ENCODE assay signal across 7 mouse cellular contexts in the genomic region with DNA sequence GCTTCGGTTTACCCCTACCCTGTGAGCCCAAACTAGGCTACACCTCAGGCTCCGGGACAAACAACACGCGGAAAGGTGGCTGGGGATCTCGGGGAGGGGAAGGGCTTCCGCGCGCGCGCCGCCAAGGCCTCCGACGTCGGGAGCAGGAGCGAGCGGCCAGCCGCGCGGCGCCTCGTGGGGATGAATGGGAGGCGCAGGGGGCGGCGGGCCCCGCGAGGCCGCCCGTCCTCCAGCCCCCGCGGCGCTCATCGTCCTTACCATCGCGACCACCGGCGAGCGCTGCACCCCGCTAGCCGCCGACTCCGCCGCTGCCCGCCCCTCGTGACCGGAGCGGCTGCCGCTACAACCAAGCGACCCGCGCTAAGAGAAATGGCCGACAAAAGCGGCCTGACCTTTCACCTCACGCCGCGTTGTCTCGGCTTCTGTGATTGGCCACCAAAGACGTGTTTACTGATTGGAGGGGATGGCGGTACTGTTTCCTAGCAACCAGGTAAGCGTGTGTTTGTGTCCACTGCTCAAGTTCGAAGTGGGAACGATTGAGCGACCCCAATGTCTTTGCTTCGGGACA. TPM values are rescaled to one million over a fixed set of nuclear protein-coding genes. Genes with fewer than 3 reads are reported as not detected.
DNase-seq lines count a peak whose midpoint lies in the region; ATAC-seq lines count a peak whose summit lies in the region.

A gene (minus strand): TSS at position 426 of the 568 bp plus-strand sequence.

- 0 out of 2 replicates have a peak, but pooled peaks cover 8% of the 10 kb centered on the region for H3K4me1 ChIP-seq in intestine, embryonic 15.5 days (replicated peaks)
- H3K4me1 ChIP-seq in midbrain, embryonic 10.5 days: peaks cover 19% of the 10 kb centered on the region

- H3K36me3 ChIP-seq in intestine, embryonic 15.5 days: no peaks in the 10 kb centered on the region
- peaks cover 34% of the 10 kb centered on the region for H3K36me3 ChIP-seq in midbrain, embryonic 10.5 days

- peak; percentile 94 for DNase-seq in adrenal gland, adult 2 months
- peak; percentile 95 for DNase-seq in embryo, embryonic 11.5 days (ENCODE audit: low read depth, low spot score)
- peak; percentile 82 to 91 for DNase-seq in gastrocnemius, postnatal 36 days
- DNase-seq in left cerebral cortex, postnatal 25 days (ENCODE audit: low spot score in 2 of 2): peak; percentile 94 to 97
- peak; percentile 94 for DNase-seq in midbrain, embryonic 10.5 days (ENCODE audit: low spot score)
- DNase-seq in right cerebral cortex, postnatal 4 days: peak; percentile 86

- WGBS in intestine, embryonic 15.5 days: under 1% methylated on average over 63 of the region's 63 CpGs
- WGBS in midbrain, embryonic 10.5 days: under 1% methylated on average over 63 of the region's 63 CpGs

- peak within 1 kb of the TSS; percentile 63 for H3K27ac ChIP-seq in intestine, embryonic 15.5 days
- H3K27ac ChIP-seq in midbrain, embryonic 10.5 days (replicated peaks): peak within 1 kb of the TSS; percentile 98

- H3K9me3 ChIP-seq in intestine, embryonic 15.5 days: no peaks in the 10 kb centered on the region
- no peaks in the 10 kb centered on the region for H3K9me3 ChIP-seq in midbrain, embryonic 10.5 days (replicated peaks)

- H3K9ac ChIP-seq in intestine, embryonic 15.5 days: peak within 1 kb of the TSS; percentile 74

- peak within 1 kb of the TSS; percentile 84 for H3K4me3 ChIP-seq in intestine, embryonic 15.5 days (replicated peaks)
- peak within 1 kb of the TSS; percentile 90 for H3K4me3 ChIP-seq in midbrain, embryonic 10.5 days

- H3K27me3 ChIP-seq in intestine, embryonic 15.5 days (replicated peaks): no peaks in the 10 kb centered on the region
- H3K27me3 ChIP-seq in midbrain, embryonic 10.5 days (ENCODE audit: low read depth, poor library complexity, severe bottlenecking): no peaks in the 10 kb centered on the region

- H3K4me2 ChIP-seq in intestine, embryonic 15.5 days (replicated peaks): peak within 1 kb of the TSS; percentile 76

- peak; percentile 94 for ATAC-seq in intestine, embryonic 15.5 days

- intact Hi-C loops in gastrocnemius, postnatal 36 days (cut with DNase I): no loop called here
- intact Hi-C loops in left cerebral cortex, postnatal 25 days (cut with DNase I): no loop called here

RNA-seq across cellular contexts. Expression of the gene that starts here (rescaled TPM):
- 10 to 100 TPM; 11.7 to 16.6 TPM for total RNA-seq in adrenal gland, adult 2 months (2021)
- polyA plus RNA-seq in adrenal gland, adult 2 months (2012; rRNA removed): 10.6 and 12.5 TPM in 2 replicates
- 1 to 10 TPM; 6.4 to 7.0 TPM for total RNA-seq in gastrocnemius, postnatal 36 days (2021)
- 110 and 122 TPM in 2 replicates for polyA plus RNA-seq in intestine, embryonic 15.5 days (2015; fragmentation: Nextera tagmentation; extraction: Ambion mirVana)
- 10 to 100 TPM; 12.2 to 13.5 TPM for total RNA-seq in left cerebral cortex, postnatal 25 days (2021)
- polyA plus RNA-seq in midbrain, embryonic 10.5 days (2016; fragmentation: Nextera tagmentation; extraction: Ambion mirVana): 165 and 191 TPM in 2 replicates

Comparison
In these comparisons a context has a peak if more than half of its experiments do, and no peak if none do; other contexts are left out.
1. Peak in every context shown above with its lines: DNase-seq, ATAC-seq, H3K4me3 ChIP-seq and H3K27ac ChIP-seq.